Mouse (Mus musculus): ENCODE data around the gene Cd160. TPM values are rescaled to one million over a fixed set of nuclear protein-coding genes. Genes with fewer than 3 reads are reported as not detected.
A peak's percentile ranks its signal among the peaks of the same experiment; 100 is the strongest.

Cd160 gene
- total and polyA plus RNA-seq, 3 experiments, result not detected

- no peak overlapping the region for H3K9ac ChIP-seq (ENCODE audit: insufficient read depth, low read depth)
- no peaks in the 10 kb centered on the region for H3K36me3 ChIP-seq (replicated peaks in 1 of 2; ENCODE audit: control insufficient read depth in 1 of 2, insufficient read depth in 1 of 2, low read length in 1 of 2)
- no peaks in the 10 kb centered on the region for H3K79me2 ChIP-seq (replicated peaks; ENCODE audit: control insufficient read depth, extremely low read depth, insufficient read depth, poor library complexity, severe bottlenecking)
- H3K27ac ChIP-seq (ENCODE audit: insufficient read depth, low read depth), result no peak overlapping the region
- no peaks in the 10 kb centered on the region for H3K9me3 ChIP-seq (replicated peaks; ENCODE audit: low read length)
- no peak overlapping the region for H3K4me3 ChIP-seq (replicated peaks in 1 of 3; ENCODE audit: low read depth in 2 of 3, low read length in 2 of 3, poor library complexity in 1 of 3)
- DNase-seq (ENCODE audit: extremely low read depth), result peak; percentile 26
- peak overlapping the region; percentile 33 for H3K4me2 ChIP-seq (ENCODE audit: insufficient read depth, low read depth, poor library complexity, severe bottlenecking)
- no peaks in the 10 kb centered on the region for H3K27me3 ChIP-seq (replicated peaks)
- H3K4me1 ChIP-seq (ENCODE audit: control insufficient read depth in 1 of 2, insufficient read depth in 2 of 2), result peaks cover 16 to 17% of the 10 kb centered on the region in 2 experiments
- TF ChIP-seq ZNF384 (IDR thresholded peaks at IDR 0.05; ENCODE audit: low read depth, low read length) (no peak), ZKSCAN1 (IDR thresholded peaks at IDR 0.05; ENCODE audit: borderline replicate concordance, low read depth, low read length) (no peak), BHLHE40 (IDR thresholded peaks at IDR 0.05; ENCODE audit: low read depth, low read length) (peak; percentile 64), MEF2A (IDR thresholded peaks at IDR 0.05; ENCODE audit: borderline replicate concordance, low read depth, low read length) (peak; percentile 59; the same call in 1 of the 2 replicates), ELF1 (IDR thresholded peaks at IDR 0.05; ENCODE audit: low read depth, low read length) (peak; percentile 80), ETS1 (conservative IDR thresholded peaks at IDR 0.05; ENCODE audit: low read depth, low read length) (peak; percentile 35), MAX (IDR thresholded peaks at IDR 0.05; ENCODE audit: low read length) (peak; percentile 11; the same call in 1 of the 2 replicates), TCF12 (IDR thresholded peaks at IDR 0.05; ENCODE audit: low read depth, low read length) (peak; percentile 58), IRF4 (IDR thresholded peaks at IDR 0.05; ENCODE audit: low read depth, low read length) (peak; percentile 67), EP300 (IDR thresholded peaks at IDR 0.05; ENCODE audit: low read length) (peak; percentile 52), CHD2 (IDR thresholded peaks at IDR 0.05; ENCODE audit: low read length) (peak; percentile 28; the same call in 1 of the 2 replicates), MAZ (IDR thresholded peaks at IDR 0.05; ENCODE audit: low read depth, low read length) (0 out of 2 replicates have a peak, but pooled peaks have one; percentile 31), KAT2A (IDR thresholded peaks at IDR 0.05; ENCODE audit: insufficient replicate concordance, low read length) (no peak), NELFE (IDR thresholded peaks at IDR 0.05; ENCODE audit: low read depth, low read length) (no peak)
- in situ Hi-C loops (cut with MboI; ENCODE audit: low pct_ligation_motif_present, low pct_unique_long_range_greater_than_20kb, low sequenced_read_pairs), result no loop called here
- dilution Hi-C loops (cut with MboI; ENCODE audit: extremely low pct_ligation_motif_present, extremely low pct_unique_long_range_greater_than_20kb, low sequenced_read_pairs), result no loop called here
Measured at GRCm38 (mm10) chr3:96847661-96848060, 18.5 kb upstream of the Cd160 start.

GRCm38 (mm10) chr3:96846985-96847384 lies 17.8 kb upstream of the Cd160 start:
- Histone ChIP-seq H3K27me3 (replicated peaks) (no peaks in the 10 kb centered on the region), H3K4me2 (ENCODE audit: insufficient read depth, low read depth, poor library complexity, severe bottlenecking) (no peak overlapping the region), H3K27ac (ENCODE audit: insufficient read depth, low read depth) (no peak overlapping the region), H3K4me3 (replicated peaks in 1 of 3; ENCODE audit: low read depth in 2 of 3, low read length in 2 of 3, poor library complexity in 1 of 3) (no peak overlapping the region), H3K79me2 (replicated peaks; ENCODE audit: control insufficient read depth, extremely low read depth, insufficient read depth, poor library complexity, severe bottlenecking) (no peaks in the 10 kb centered on the region), H3K9me3 (replicated peaks; ENCODE audit: low read length) (no peaks in the 10 kb centered on the region), H3K9ac (ENCODE audit: insufficient read depth, low read depth) (no peak overlapping the region), H3K36me3 (replicated peaks in 1 of 2; ENCODE audit: control insufficient read depth in 1 of 2, insufficient read depth in 1 of 2, low read length in 1 of 2) (no peaks in the 10 kb centered on the region), H3K4me1 (ENCODE audit: control insufficient read depth in 1 of 2, insufficient read depth in 2 of 2) (peaks cover 16 to 17% of the 10 kb centered on the region in 2 experiments)
- dilution Hi-C loops (cut with MboI; ENCODE audit: extremely low pct_ligation_motif_present, extremely low pct_unique_long_range_greater_than_20kb, low sequenced_read_pairs), result no loop called here
- in situ Hi-C loops (cut with MboI; ENCODE audit: low pct_ligation_motif_present, low pct_unique_long_range_greater_than_20kb, low sequenced_read_pairs), result no loop called here
- TF ChIP-seq ZNF384 (IDR thresholded peaks at IDR 0.05; ENCODE audit: low read depth, low read length), result no peak
- TF ChIP-seq POLR2A (IDR thresholded peaks at IDR 0.05; ENCODE audit: low read depth, low read length), result no peak
- TF ChIP-seq IRF4 (IDR thresholded peaks at IDR 0.05; ENCODE audit: low read depth, low read length), result no peak
- no peak for TF ChIP-seq POLR2AphosphoS2 (IDR thresholded peaks at IDR 0.05; ENCODE audit: low read depth, low read length)
- no peak for TF ChIP-seq TBP (conservative IDR thresholded peaks at IDR 0.05; ENCODE audit: low read depth, low read length)
- TF ChIP-seq RAD21 (IDR thresholded peaks at IDR 0.05; ENCODE audit: low read depth, low read length), result no peak
- TF ChIP-seq ZC3H11A (IDR thresholded peaks at IDR 0.05; ENCODE audit: low read depth, low read length), result no peak
- TF ChIP-seq RCOR1 (conservative IDR thresholded peaks at IDR 0.05; ENCODE audit: low read depth, low read length), result no peak
- no peak for TF ChIP-seq MAFK (IDR thresholded peaks at IDR 0.05; ENCODE audit: insufficient replicate concordance, low read length)
- TF ChIP-seq KAT2A (IDR thresholded peaks at IDR 0.05; ENCODE audit: insufficient replicate concordance, low read length), result no peak
- no peak for TF ChIP-seq JUN (IDR thresholded peaks at IDR 0.05; ENCODE audit: insufficient read depth, low read depth, low read length)
- no peak for TF ChIP-seq CTCF (conservative IDR thresholded peaks at IDR 0.05 in 1 of 2, IDR thresholded peaks at IDR 0.05 in 1 of 2; ENCODE audit: low read depth in 2 of 2, low read length in 2 of 2)
- TF ChIP-seq CHD1 (IDR thresholded peaks at IDR 0.05; ENCODE audit: low read depth, low read length), result no peak
- TF ChIP-seq EP300 (IDR thresholded peaks at IDR 0.05; ENCODE audit: low read length), result no peak
- TF ChIP-seq BHLHE40 (IDR thresholded peaks at IDR 0.05; ENCODE audit: low read depth, low read length), result no peak
- TF ChIP-seq JUND (conservative IDR thresholded peaks at IDR 0.05; ENCODE audit: low read depth, low read length), result no peak
- TF ChIP-seq USF1 (IDR thresholded peaks at IDR 0.05; ENCODE audit: low read depth, low read length), result no peak
- TF ChIP-seq UBTF (IDR thresholded peaks at IDR 0.05; ENCODE audit: low read depth, low read length), result no peak
- no peak for DNase-seq (ENCODE audit: extremely low read depth)

Data from CH12.LX (cell line).